Mouse (Mus musculus) bone marrow macrophage, adult 2 months (primary cell): Measurements from ENCODE around the gene C1qtnf5.

ENCODE experiments used
- CTCF ChIP-seq: IDR thresholded peaks from 2 replicates; pipeline ENCODE4 v1.5.1; 2012; ENCODE audit warnings: low read depth, mild to moderate bottlenecking, low read length, moderate library complexity
- POLR2A ChIP-seq: IDR thresholded peaks from 2 replicates; pipeline ENCODE4 v1.6.1; 2012; ENCODE audit warnings: mild to moderate bottlenecking, low read depth, low read length, borderline replicate concordance

DNA sequence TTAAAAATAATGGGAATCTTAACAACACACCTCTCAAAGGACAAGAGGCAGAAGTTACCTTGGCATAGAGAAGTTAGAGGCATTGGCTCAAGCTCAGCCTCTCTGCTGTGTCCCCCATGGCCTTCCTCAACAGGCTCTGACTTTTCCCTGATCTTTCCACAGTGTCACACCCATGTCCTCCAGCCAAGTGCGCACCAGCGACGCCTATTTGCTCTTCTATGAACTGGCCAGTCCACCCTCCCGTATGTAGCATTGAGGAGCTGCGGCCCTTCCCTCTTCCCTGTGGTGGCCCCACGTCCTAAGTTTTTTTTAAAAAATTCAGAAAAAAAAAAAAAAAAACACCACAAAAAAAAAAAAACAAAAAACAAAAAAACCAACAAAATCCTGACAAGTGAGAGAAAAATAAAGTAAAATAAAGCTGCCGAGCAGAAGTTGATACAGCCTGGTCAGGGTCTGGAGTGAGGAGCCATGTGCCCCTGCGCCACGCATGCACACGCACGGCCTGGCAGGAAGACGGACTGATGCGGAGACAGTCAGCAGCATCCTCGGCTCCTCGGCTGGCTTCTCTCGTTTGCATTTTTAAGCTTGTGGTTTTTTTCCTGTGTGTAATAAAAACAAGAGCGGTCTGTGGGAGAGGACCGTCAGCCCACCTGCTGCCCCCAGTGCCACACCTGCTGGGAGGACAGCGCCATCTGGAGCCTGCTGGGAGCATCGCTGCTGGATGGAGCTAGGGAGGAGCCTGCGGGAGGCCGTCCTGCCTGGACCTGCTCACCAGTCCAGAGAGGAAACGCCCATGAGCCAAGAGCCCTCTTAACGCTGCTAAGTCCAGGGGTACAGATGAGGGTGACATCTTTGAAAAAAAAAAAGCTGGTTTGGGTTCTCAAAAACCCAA lies 13.2 kb upstream of the C1qtnf5 start:
- TF ChIP-seq POLR2A (no peak), CTCF (peak; percentile 42)
